Mouse (Mus musculus): ENCODE measurements around the gene Ldb3. TPM values are rescaled to one million over a fixed set of nuclear protein-coding genes. Genes with fewer than 3 reads are reported as not detected.

Gene Ldb3
- not detected for polyA plus RNA-seq (2017; shearing (Covaris generic))

DNA sequence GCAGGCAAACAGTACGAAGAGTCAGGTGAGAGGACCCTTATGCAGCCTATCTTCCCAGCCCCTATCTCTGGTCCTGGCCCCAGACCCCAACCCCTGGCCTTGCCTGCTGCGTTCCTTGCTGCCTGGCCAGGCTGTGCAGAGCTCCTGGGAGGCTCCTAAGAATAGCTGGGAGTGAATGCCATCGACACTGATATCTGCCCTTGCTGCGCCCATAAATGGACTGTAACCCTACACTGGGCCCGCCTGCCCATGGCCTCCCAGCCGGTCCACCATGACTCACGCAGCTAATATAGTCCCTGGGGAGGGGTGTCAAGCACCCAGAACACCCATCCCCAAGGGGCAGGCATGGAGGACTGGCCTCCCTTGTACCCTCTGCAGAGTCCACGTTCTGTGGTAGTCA, at the start of gene Ldb3:
TSS of gene Ldb3 (minus strand) at position 185 of the 400 bp plus-strand sequence.

GRCm38 (mm10) chr14:34599941-34600340, 11.5 kb upstream of the Ldb3 start, which contains the start of gene Opn4:
Gene Opn4, minus strand, starts transcription at chr14:34600142.

DNA sequence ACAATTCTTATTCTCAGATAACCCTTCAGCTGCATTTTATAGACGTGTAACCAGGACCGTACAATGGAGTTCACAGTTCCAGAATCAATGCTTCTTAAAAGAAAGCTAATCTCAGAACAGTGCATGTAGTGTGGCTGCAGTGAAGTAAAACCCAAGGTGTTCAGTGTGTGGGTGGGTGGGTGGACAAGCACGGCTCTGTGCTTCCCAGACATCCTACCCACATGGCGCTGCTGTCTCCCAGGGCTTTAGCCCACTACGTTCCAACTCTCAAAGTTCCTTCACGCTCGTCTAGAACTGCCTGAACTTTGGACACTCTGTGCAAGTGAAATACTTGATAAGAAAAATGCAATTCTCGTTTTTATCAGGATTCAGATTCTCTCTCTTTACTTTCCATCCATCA, 65.8 kb downstream of the Ldb3 start, which contains the start of gene 9230112D13Rik:
TSS of gene 9230112D13Rik (minus strand) at position 101 of the 400 bp plus-strand sequence.

GRCm38 (mm10) chr14:34503325-34503647, 85.2 kb downstream of the Ldb3 start, which contains the start of gene Bmpr1a:
Gene Bmpr1a, minus strand, starts transcription at chr14:34503341.

Other genes starting within 250 kb of the Ldb3 start
- not detected for gene Fam25c, start 233.2 kb downstream of the Ldb3 start, polyA plus RNA-seq (2017; shearing (Covaris generic))
- not detected for gene Sncg, start 213.9 kb downstream of the Ldb3 start, polyA plus RNA-seq (2017; shearing (Covaris generic))
- gene Mmrn2, start 213.2 kb downstream of the Ldb3 start, polyA plus RNA-seq (2017; shearing (Covaris generic)), result 0.14 TPM
- gene Bmpr1a, start 85.3 kb downstream of the Ldb3 start, polyA plus RNA-seq (2017; shearing (Covaris generic)), result 0.15 TPM
- gene 9230112D13Rik, start 65.9 kb downstream of the Ldb3 start, polyA plus RNA-seq (2017; shearing (Covaris generic)), result not detected
- not detected for gene Opn4, start 11.5 kb upstream of the Ldb3 start, polyA plus RNA-seq (2017; shearing (Covaris generic))
- gene Wapl, start 85.2 kb upstream of the Ldb3 start, polyA plus RNA-seq (2017; shearing (Covaris generic)), result 14.8 TPM
- gene Grid1, start 231.4 kb upstream of the Ldb3 start, polyA plus RNA-seq (2017; shearing (Covaris generic)), result not detected